Mouse (Mus musculus) thymus, adult 2 months (tissue): Measurements from ENCODE around the gene Dnm3. TPM values are rescaled to one million over a fixed set of nuclear protein-coding genes. Genes with fewer than 3 reads are reported as not detected.

Experiments
- DNase-seq: peaks from one replicate; pipeline ENCODE4 v3.0.0; 2021
- H3K27ac ChIP-seq: fragments of 200-500 bp; 2 replicates; pipeline ENCODE4 v1.5.1; 2012; ENCODE audit warnings: low read length, control low read depth; ENCODE audit not compliant: control insufficient read depth, insufficient read depth
- H3K27me3 ChIP-seq: fragments of 200-500 bp; 2 replicates; pipeline ENCODE4 v1.6.1; 2012; ENCODE audit warnings: mild to moderate bottlenecking, low read length, moderate library complexity, mixed read lengths; ENCODE audit not compliant: control insufficient read depth, insufficient read depth
- H3K36me3 ChIP-seq: fragments of 200-500 bp; 2 replicates; pipeline ENCODE4 v1.6.1; 2012; ENCODE audit warnings: mild to moderate bottlenecking, low read length, moderate library complexity; ENCODE audit not compliant: control insufficient read depth, insufficient read depth
- H3K4me1 ChIP-seq: fragments of 200-500 bp; replicated peaks from 2 replicates; pipeline ENCODE4 v1.6.1; 2012; ENCODE audit warnings: low read length; ENCODE audit not compliant: control insufficient read depth, insufficient read depth
- H3K4me3 ChIP-seq: fragments of 200-500 bp; 2 replicates; pipeline ENCODE4 v1.5.1; 2012; ENCODE audit warnings: mild to moderate bottlenecking, low read length, control low read depth, moderate library complexity; ENCODE audit not compliant: control insufficient read depth, insufficient read depth
- CTCF ChIP-seq: fragments of 200-500 bp; IDR thresholded peaks from 2 replicates; pipeline ENCODE4 v1.5.1; 2012; ENCODE audit warnings: mild to moderate bottlenecking, control low read depth, low read length, moderate library complexity, borderline replicate concordance; ENCODE audit not compliant: control insufficient read depth, poor library complexity, insufficient read depth; ENCODE audit errors: extremely low read depth
- POLR2A ChIP-seq: fragments of 200-500 bp; IDR thresholded peaks from 2 replicates; pipeline ENCODE4 v1.6.1; 2012; ENCODE audit warnings: mild to moderate bottlenecking, low read length, control low read depth, moderate library complexity; ENCODE audit not compliant: control insufficient read depth, poor library complexity, insufficient read depth; ENCODE audit errors: extremely low read depth
- WGBS: fragments of 180-500 bp; shearing (Covaris S2); methylation state at CpG from one replicate; pipeline ENCODE4 v1.1.7; 2018; 5-methylcytosine and 5-hydroxymethylcytosine counted together
- polyA plus RNA-seq: library from polyadenylated mRNA; depleted of rRNA; stranded (reverse); fragments of >200 nt; gene quantifications from 2 replicates; pipeline ENCODE4 v1.2.3, GENCODE M21; 2012

Dnm3 gene
- polyA plus RNA-seq, 1 experiment, result 1.1 TPM

DNA sequence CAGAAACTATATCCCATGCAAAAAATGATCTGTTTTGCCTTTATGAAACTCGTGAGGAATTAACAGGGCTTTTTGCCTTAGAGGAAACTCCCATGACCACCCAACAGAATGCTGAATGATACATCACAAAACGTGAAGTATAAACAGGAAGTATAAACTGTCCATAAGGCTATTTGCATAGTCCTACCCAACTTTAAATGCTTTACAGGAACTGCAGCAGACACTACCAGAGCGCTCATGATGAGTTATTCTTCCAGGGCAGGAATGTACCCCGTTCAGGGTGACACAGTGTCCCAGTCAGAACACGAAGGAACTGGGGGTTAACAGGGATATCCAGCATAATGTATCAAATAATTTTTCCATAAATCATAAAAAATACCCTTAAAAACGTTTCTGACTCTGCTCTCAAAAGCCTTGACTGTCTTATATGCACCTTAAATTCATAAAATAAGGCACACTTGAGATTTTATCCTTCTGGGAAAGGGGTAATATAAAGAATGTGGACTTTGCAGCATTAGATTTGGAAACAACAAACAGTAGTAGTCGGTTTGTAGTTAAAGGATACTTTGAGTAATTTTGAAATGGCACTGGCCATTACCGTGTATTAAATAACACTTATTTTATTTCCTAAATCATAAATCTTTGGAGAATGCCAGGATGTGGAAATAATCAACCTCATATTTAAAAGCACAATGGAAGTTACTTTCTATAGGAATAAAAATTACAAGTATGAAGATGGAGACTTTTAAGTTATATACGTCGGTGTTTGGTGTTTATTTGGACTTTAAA, 252.8 kb downstream of the Dnm3 start:
- Histone ChIP-seq H3K4me3 (no peak overlapping the region), H3K36me3 (no peaks in the 10 kb centered on the region), H3K4me1 (no peaks in the 10 kb centered on the region; the same call in 1 of the 2 replicates), H3K27ac (no peak overlapping the region), H3K27me3 (no peaks in the 10 kb centered on the region)
- 79% methylated on average over 10 of the region's 10 CpGs for WGBS
- DNase-seq, result no peak
- TF ChIP-seq CTCF, result no peak
- no peak for TF ChIP-seq POLR2A

DNA sequence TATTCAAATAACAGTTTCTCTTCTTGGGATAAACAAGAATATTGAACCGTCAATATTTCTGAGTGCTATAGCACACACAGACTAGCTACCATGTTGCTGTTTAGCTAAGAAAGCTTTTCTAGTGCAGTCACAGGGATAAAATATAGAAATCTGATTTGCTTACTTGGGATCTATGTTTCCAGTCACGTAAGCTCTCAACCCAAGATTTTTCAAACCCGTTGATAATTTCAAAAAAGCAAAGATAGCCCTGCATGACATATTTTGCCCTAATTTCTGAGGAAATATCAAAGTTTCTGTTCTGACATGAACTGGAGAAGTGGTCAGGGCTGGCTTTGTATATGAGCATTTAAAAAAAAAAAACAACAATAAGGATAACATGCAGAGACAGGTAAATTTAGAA, 253.8 kb downstream of the Dnm3 start:
- Histone ChIP-seq H3K36me3 (no peaks in the 10 kb centered on the region), H3K4me3 (no peak overlapping the region), H3K4me1 (no peaks in the 10 kb centered on the region), H3K27ac (no peak overlapping the region), H3K27me3 (no peaks in the 10 kb centered on the region)
- 99% methylated on average over 3 of the region's 3 CpGs for WGBS
- DNase-seq, result no peak
- TF ChIP-seq CTCF (no peak), POLR2A (no peak)

DNA sequence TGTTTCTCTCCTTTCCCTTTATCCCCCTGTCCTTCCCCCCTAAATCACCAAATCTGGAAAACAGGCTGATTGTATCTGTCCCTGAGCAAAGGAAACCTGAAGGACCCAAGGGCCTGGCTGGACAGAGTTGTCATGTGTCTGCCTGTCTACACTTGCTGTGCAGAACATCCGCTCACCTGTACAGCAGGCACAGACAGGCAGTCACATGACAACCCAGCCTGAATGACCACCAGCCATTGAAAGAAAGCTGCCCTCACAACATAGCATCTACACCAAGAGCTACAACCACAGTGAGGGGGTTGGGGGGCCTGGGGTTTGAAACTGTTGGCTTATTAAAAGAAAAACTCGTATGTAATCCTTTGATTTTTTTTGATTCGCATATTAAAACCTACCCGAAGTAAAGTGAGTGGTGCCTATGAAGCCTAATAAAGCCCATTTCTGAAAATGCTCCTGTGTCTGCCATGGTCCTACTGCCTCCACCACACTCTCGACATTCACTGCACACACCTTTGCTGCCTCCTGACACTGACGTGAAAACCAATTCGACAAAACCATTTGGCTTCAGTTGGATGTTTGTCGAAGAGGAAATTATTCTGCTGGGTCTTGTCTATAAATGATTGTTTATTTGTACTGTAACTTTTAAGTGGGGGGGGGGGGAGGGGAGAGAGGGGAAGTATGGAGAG, 254.4 kb downstream of the Dnm3 start:
- no peak for TF ChIP-seq POLR2A
- no peak for TF ChIP-seq CTCF
- WGBS, result 91% methylated on average over 8 of the region's 8 CpGs
- Histone ChIP-seq H3K27me3 (no peaks in the 10 kb centered on the region), H3K4me3 (no peak overlapping the region), H3K4me1 (no peaks in the 10 kb centered on the region), H3K36me3 (no peaks in the 10 kb centered on the region), H3K27ac (no peak overlapping the region)
- no peak for DNase-seq

DNA sequence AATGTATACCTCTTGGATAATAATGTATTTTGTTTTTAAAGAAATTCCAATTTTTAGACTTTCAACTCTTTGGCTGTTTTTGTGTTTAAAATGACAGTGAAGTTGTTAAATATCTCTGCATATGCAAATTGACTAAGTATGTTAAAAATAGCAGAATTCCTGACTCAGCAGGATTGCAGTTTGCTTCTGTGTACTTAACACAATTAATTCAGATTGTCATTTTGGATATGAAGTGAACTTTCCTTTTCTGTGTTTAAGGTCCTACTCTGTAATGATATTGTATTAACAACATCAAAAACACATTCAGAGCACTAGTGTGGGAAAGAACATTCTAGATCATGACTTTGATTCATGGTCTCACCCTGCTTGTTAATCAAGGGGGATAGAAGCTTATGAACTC, 255.5 kb downstream of the Dnm3 start:
- H3K27ac ChIP-seq, result no peak overlapping the region

DNA sequence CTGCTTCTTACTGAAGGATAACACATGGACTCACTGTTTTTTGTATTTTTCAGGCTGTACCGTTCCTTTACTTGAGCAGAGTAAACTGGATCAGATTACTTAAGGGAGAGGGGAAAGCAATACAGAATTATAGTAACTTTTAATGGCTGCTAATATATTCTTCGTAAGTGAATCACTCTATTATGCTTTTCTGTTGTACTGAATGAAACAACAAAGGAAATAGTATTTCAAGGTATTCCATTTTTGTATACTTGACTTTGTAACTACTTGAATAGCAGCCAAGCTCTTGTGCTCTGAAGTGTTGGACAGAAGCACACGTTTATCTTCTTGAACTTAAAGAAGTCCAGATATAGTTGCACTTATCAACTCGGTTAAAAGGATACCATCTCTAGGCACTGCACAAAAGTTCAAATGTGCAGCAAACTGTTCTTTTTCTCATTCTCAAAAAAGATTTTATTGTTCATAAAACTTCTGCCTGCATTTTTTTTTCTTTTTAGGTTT, 256.0 kb downstream of the Dnm3 start:
- no peak for TF ChIP-seq POLR2A
- no peak for TF ChIP-seq CTCF
- H3K4me1 ChIP-seq, result no peaks in the 10 kb centered on the region
- WGBS, result 85% methylated on average over 4 of the region's 4 CpGs
- no peaks in the 10 kb centered on the region for H3K36me3 ChIP-seq
- DNase-seq, result no peak
- no peaks in the 10 kb centered on the region for H3K27me3 ChIP-seq
- H3K27ac ChIP-seq, result no peak overlapping the region
- no peak overlapping the region for H3K4me3 ChIP-seq

More for the DNA sequence above, 255.5 kb downstream of the Dnm3 start:
- no peaks in the 10 kb centered on the region for H3K36me3 ChIP-seq
- H3K4me3 ChIP-seq, result no peak overlapping the region
- no peaks in the 10 kb centered on the region for H3K4me1 ChIP-seq
- DNase-seq, result no peak
- H3K27me3 ChIP-seq, result no peaks in the 10 kb centered on the region
- TF ChIP-seq POLR2A (no peak), CTCF (no peak)

DNA sequence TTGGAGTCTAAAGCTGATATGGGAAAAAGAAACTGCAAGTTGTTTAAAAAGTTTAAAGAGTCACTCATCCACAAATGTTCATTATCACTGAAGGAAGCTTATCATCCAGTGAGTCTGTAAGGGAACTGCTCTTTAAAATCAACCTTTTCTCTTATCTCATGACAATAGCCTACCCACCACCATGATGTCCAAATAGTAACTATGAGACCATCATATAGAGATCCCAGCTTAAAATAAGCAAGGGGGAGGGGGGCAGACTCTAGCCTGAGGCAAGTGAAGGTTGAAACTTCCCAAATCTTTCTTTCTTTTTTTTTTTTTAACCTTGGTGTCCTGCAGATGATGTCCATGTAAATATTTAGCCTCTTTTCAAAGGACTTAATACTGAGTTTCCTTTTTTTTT, 256.9 kb downstream of the Dnm3 start:
- no peak overlapping the region for H3K27ac ChIP-seq
- no peaks in the 10 kb centered on the region for H3K4me1 ChIP-seq
- no peaks in the 10 kb centered on the region for H3K36me3 ChIP-seq
- DNase-seq, result no peak
- no peaks in the 10 kb centered on the region for H3K27me3 ChIP-seq
- H3K4me3 ChIP-seq, result no peak overlapping the region
- no peak for TF ChIP-seq POLR2A
- no peak for TF ChIP-seq CTCF
